Mouse (Mus musculus) heart, postnatal 10 days (tissue): ENCODE measurements around the gene Ubqln2. TPM values are rescaled to one million over a fixed set of nuclear protein-coding genes. Genes with fewer than 3 reads are reported as not detected.

ENCODE experiments used
- DNase-seq, 2 experiments: peaks; one replicate each; pipeline ENCODE4 v3.0.0; 2021
- intact Hi-C: fragments of 180-260 bp; cut with DNase I; formaldehyde crosslinking; loops from one replicate; pipeline ENCODE4 v1.15.1; 2025
- total RNA-seq, 2 experiments: library from RNA; stranded (reverse); gene quantifications; 2 replicates each; pipeline ENCODE4 v1.2.3; 2021

The Ubqln2 gene
- total RNA-seq = 10 to 100 TPM; 29.9 to 33.1 TPM

DNA sequence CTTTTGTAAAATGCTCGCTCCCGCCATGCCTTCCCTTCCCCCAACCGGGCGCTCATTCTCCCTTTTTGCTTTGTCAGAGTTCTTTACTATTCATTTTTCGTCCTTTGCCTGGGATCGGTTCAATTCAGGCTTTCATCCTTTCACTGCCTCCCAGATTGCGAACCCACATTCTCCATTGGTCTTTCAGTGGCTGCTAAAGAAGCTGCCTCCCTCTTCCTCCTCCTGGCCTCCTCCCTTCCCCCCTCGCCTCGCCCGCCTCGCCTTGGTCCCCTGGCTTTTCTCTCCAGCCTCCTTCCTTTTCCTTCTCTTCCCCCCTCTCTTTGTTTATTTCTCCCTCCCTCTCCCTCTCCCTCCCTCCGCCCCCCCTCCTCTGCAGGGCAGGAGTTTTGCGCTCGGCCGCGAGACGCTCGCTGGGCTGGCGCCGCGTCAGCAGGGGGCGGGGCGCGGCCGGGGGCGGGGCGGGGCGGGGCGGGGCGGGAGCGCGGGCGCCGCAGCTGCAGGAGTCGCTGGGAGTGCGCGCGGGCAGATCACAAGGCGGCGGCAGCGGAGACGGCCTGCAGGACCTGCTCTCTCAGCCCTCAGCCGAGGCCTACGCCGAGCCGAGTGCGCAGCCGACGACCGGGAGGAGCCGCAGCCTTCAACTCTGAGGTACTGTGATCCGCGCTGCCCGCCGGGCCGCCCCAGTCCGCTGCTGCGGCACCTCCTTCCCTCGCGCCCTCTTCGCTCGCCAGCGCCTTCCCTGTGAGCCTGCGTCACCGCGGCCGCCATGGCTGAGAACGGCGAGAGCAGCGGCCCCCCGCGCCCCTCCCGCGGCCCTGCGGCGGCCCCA, at the start of gene Ubqln2:
Gene Ubqln2, plus strand, starts transcription at position 540 of the 829 bp plus-strand sequence.
- intact Hi-C loops = loop anchor here (5.0 kb wide), 1 partner anchor 224 kb away; the partner anchor contains the start of gene Nbdy
- DNase-seq = peak; percentile 76 to 81

DNA sequence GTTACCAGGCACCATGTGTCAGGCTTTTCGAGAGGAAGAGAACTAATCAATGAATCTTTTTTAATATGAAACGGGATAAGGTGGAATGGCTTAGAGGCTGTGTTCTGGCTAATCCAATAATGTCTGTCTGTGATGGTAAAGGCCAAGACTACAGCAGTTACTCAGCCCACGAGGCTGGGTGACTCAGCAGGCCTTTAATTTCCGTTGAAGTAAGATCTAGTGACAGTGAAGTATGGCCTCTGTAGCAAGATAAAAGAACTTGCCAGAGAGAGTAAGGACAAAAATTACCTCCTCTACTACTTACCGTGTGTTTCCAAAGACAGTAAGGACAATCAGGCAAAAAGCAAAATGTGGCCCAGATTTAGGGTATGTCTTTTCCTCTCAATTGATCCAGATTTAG, 46.1 kb upstream of the Ubqln2 start:
- no peak for DNase-seq
- intact Hi-C loops = no loop called here

DNA sequence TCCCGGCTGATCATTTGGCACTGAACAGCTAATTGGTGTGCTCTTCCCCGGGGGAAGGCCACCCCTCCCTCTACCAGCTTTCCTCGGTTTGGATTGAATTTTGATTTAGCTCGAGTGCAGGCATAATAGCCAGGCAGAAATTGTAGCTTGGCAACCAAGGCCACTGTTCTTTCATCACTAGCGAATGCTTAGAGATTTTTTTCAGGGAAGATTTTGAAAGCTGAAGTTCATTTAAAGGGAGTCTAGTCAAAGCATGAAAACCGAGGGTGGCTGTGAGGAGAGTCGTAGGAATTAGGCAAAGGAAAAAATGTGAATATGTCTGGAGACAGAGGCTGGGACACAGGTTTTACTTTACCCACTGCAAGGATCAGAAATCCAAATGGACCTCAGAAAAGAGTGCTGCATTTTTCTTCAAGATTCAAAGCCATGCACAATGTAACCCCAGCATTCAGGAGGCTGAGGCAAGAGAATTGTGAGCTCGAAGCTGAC, 21.2 kb upstream of the Ubqln2 start:
- DNase-seq = no peak
- intact Hi-C loops = no loop called here

DNA sequence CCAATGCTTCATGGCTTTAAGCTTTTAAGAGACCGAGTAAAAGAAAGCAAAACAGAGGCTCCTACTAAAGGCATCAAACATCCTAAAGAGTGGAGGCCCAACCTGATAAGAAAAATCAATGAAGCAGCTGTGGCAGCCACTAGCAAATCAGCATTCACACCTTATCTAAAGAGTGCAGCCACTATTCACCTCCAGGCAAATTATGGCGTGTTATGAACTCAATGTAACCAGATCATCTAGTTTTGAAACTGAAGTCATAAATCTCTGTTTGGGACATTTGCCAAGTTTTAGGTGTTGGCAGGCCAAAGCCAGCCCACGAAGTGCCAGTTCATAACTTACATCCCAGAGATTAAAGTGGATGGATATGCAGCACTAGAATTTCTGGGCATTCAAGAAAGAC, 5.7 kb upstream of the Ubqln2 start:
- no peak for DNase-seq
- intact Hi-C loops = no loop called here

DNA sequence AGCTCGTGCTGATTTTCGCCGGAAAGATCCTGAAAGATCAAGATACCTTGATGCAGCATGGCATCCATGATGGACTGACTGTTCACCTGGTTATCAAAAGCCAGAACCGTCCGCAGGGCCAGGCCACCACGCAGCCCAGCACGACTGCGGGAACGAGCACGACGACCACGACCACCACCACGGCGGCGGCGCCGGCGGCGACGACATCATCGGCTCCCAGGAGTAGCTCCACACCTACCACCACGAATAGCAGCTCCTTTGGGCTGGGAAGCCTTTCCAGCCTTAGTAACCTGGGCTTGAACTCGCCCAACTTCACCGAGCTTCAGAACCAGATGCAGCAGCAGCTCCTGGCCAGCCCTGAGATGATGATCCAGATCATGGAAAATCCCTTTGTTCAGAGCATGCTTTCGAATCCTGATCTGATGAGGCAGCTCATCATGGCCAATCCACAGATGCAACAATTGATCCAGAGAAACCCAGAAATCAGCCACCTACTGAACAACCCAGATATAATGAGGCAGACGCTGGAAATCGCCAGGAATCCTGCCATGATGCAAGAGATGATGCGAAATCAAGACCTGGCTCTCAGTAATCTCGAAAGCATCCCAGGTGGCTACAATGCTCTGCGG, 752 bp downstream of the Ubqln2 start:
- intact Hi-C loops = loop anchor here (5.0 kb wide), 1 partner anchor 224 kb away; the partner anchor contains the start of gene Nbdy
- peak in 1 of 2 experiments; percentile 11 for DNase-seq

DNA sequence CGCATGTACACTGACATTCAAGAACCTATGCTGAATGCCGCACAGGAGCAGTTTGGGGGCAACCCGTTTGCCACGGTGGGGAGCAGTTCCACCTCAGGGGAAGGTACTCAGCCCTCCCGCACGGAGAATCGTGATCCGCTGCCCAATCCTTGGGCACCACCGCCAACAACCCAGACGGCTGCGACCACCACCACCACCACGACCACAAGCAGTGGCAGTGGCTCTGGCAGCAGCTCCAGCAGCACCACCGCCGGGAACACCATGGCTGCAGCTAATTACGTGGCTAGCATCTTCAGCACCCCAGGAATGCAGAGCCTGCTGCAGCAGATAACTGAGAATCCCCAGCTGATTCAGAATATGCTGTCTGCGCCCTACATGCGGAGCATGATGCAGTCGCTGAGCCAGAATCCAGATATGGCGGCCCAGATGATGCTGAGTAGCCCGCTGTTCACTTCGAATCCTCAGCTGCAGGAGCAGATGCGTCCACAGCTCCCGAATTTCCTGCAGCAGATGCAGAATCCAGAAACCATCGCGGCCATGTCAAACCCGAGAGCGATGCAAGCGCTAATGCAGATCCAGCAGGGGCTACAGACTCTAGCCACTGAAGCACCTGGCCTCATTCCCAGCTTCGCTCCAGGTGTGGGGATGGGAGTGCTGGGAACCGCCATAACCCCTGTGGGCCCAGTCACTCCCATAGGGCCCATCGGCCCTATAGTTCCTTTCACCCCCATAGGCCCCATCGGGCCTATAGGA, 1.4 kb downstream of the Ubqln2 start:
- intact Hi-C loops = loop anchor here (5.0 kb wide), 1 partner anchor 223 kb away; the partner anchor contains the start of gene Nbdy
- peak; percentile 2 to 7 for DNase-seq

DNA sequence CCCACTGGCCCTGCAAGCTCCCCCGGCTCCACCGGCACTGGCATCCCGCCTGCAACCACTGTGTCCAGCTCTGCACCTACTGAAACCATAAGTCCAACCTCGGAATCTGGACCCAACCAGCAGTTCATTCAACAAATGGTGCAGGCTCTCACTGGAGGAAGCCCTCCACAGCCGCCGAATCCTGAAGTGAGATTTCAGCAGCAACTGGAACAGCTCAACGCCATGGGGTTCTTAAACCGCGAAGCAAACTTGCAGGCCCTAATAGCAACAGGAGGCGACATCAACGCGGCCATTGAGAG, 2.0 kb downstream of the Ubqln2 start:
- intact Hi-C loops = no loop called here
- peak in 1 of 2 experiments; percentile 5 for DNase-seq

DNA sequence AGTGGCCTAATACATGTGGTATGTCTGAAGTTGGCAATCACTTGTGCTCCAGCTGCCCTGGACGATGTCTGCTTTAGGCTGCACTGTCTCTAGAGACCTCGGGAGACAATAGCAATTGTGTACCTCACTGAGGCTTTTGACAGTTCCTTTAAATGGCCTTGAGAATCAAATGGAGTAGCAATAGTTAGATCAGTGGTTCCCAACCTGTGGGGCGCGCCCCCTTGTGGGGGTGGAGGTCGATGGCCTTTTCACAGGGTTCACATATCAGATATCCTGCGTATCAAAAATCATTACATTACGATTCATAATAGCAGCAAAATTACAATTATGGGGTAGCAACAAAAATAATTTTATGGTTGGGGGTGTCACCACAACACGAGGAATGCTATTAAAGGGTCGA, 7.9 kb downstream of the Ubqln2 start:
- DNase-seq = peak; percentile 24 to 53
- intact Hi-C loops = loop anchor here (1.0 to 2.0 kb wide), 2 partner anchors 117 to 207 kb away; no protein-coding TSS in a partner anchor

DNA sequence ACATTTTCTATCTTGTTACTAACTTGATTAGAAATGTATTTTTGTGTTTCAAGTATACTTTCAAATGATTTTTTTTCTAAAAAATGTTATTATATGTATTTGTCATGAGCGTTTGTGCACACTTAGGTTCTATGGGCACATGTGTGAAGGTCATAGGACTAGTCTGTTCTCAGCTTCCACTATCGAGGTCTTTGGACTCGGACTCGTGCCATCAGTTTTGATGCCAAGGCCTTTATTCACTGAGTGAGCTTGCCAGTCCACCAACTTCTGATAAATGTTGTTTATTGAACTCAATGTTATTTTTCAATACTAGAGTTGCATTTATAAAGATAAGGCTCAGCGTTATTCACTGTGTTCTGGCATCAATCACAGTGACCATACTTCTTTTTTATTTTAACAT, 17.5 kb downstream of the Ubqln2 start:
- DNase-seq = no peak
- intact Hi-C loops = no loop called here

DNA sequence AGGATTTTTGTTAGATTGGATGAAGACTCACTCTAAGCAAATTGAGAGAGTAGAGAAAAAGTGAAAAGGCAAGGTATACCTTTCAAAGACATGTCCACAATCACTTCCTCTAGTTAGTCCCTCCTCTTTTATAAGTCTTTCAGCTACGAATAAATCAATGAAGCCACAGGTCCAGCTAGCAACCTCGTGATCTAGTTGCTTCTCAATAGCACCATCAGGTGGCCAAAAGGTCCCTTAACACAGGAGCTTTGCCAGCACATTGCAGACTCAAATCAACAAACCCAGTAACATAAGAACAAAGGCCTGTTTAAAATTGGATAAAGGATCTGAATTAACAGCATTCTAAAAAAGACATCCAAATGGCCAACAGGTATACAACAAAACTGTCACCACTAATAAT, 30.4 kb downstream of the Ubqln2 start:
- peak; percentile 3 to 11 for DNase-seq
- intact Hi-C loops = loop anchor here (5.0 kb wide), 1 partner anchor 141 kb away; no protein-coding TSS in a partner anchor

Other genes starting within 250 kb of the Ubqln2 start
- gene Cypt3, start 60.4 kb downstream of the Ubqln2 start, total RNA-seq = not detected
- gene Kctd12b, start 198.2 kb downstream of the Ubqln2 start, total RNA-seq = 10 to 100 TPM; 21.1 to 32.9 TPM
- gene Nbdy, start 225.4 kb downstream of the Ubqln2 start, total RNA-seq = 10 to 100 TPM; 31.4 to 36.6 TPM